Mouse (Mus musculus): ENCODE data around the gene Vipr2.

- TF ChIP-seq POLR2A (IDR thresholded peaks at IDR 0.05; ENCODE audit: borderline replicate concordance, extremely low read depth, low read depth, low read length) (no peak), CTCF (IDR thresholded peaks at IDR 0.05; ENCODE audit: insufficient read depth, low read length) (no peak)
These were observed 28.3 kb upstream of the Vipr2 start for GRCm38 (mm10) chr12:116049236-116049635.
